Mouse (Mus musculus) heart, embryonic 14.5 days (tissue): Measurements from ENCODE around the gene Phlda2. TPM values are rescaled to one million over a fixed set of nuclear protein-coding genes. Genes with fewer than 3 reads are reported as not detected.

Experiments used
- ATAC-seq: fragments of 200-750 bp; cut with Nextera tagmentation; 2 replicates; pipeline ENCODE4 v1.8.0; 2017; ENCODE audit warnings: low read depth, moderate TSS enrichment; ENCODE audit not compliant: insufficient number of reproducible peaks, insufficient read depth, low FRiP score
- H3K27ac ChIP-seq, 2 experiments: fragments of 200-500 bp in 1 of 2; fragments of 300-500 bp in 1 of 2; sonication (generic) in 1 of 2; replicated peaks in 1 of 2; 2 replicates each; pipeline ENCODE4 v1.5.1; 2012 to 2014; ENCODE audit warnings: low read depth in 2 of 2, low read length in 2 of 2, control low read depth in 1 of 2, mild to moderate bottlenecking in 1 of 2, mixed read lengths in 1 of 2; ENCODE audit not compliant: control insufficient read depth in 1 of 2, insufficient read depth in 1 of 2
- H3K27me3 ChIP-seq: fragments of 300-500 bp; sonication (generic); 2 replicates; pipeline ENCODE4 v1.6.1; 2014; ENCODE audit warnings: mild to moderate bottlenecking, low read length, control low read depth; ENCODE audit not compliant: control insufficient read depth, insufficient read depth
- H3K36me3 ChIP-seq: fragments of 300-500 bp; sonication (generic); 2 replicates; pipeline ENCODE4 v1.6.1; 2014; ENCODE audit warnings: mild to moderate bottlenecking, control low read depth, low read length, mixed read lengths; ENCODE audit not compliant: control insufficient read depth, insufficient read depth
- H3K4me1 ChIP-seq, 2 experiments: fragments of 200-500 bp in 1 of 2; fragments of 300-500 bp in 1 of 2; sonication (generic) in 1 of 2; 2 replicates each; pipeline ENCODE4 v1.6.1; 2012 to 2014; ENCODE audit warnings: low read length in 2 of 2, control low read depth in 1 of 2, mixed read lengths in 1 of 2; ENCODE audit not compliant: control insufficient read depth in 2 of 2, insufficient read depth in 2 of 2
- H3K4me2 ChIP-seq: fragments of 300-500 bp; sonication (generic); 2 replicates; pipeline ENCODE4 v1.6.1; 2014; ENCODE audit warnings: mild to moderate bottlenecking, low read length
- H3K4me3 ChIP-seq, 2 experiments: fragments of 200-500 bp in 1 of 2; fragments of 300-500 bp in 1 of 2; sonication (generic) in 1 of 2; 2 replicates each; pipeline ENCODE4 v1.5.1; 2012 to 2014; ENCODE audit warnings: low read length in 2 of 2, mild to moderate bottlenecking in 2 of 2, control low read depth in 1 of 2, low read depth in 1 of 2, moderate library complexity in 1 of 2; ENCODE audit not compliant: control insufficient read depth in 1 of 2, insufficient read depth in 1 of 2
- H3K9ac ChIP-seq: fragments of 300-500 bp; sonication (generic); 2 replicates; pipeline ENCODE4 v1.6.1; 2014; ENCODE audit warnings: mild to moderate bottlenecking, low read length
- H3K9me3 ChIP-seq: fragments of 300-500 bp; sonication (generic); 2 replicates; pipeline ENCODE4 v1.6.1; 2016; ENCODE audit warnings: low read length, control low read depth; ENCODE audit not compliant: control insufficient read depth
- WGBS: fragments of 180-500 bp; shearing (Covaris S2); extraction: QIAGEN DNeasy Blood & Tissue Kit; methylation state at CpG from one replicate; pipeline ENCODE4 v1.1.7; 2014; 5-methylcytosine and 5-hydroxymethylcytosine counted together
- polyA plus RNA-seq: library from polyadenylated mRNA; unstranded; fragments of >200 nt; fragmentation: Nextera tagmentation; extraction: Ambion mirVana; gene quantifications from 2 replicates; pipeline ENCODE4 v1.2.1, GENCODE M21; 2014

Gene Phlda2
- 0.46 and 0.63 TPM in 2 replicates for polyA plus RNA-seq

DNA sequence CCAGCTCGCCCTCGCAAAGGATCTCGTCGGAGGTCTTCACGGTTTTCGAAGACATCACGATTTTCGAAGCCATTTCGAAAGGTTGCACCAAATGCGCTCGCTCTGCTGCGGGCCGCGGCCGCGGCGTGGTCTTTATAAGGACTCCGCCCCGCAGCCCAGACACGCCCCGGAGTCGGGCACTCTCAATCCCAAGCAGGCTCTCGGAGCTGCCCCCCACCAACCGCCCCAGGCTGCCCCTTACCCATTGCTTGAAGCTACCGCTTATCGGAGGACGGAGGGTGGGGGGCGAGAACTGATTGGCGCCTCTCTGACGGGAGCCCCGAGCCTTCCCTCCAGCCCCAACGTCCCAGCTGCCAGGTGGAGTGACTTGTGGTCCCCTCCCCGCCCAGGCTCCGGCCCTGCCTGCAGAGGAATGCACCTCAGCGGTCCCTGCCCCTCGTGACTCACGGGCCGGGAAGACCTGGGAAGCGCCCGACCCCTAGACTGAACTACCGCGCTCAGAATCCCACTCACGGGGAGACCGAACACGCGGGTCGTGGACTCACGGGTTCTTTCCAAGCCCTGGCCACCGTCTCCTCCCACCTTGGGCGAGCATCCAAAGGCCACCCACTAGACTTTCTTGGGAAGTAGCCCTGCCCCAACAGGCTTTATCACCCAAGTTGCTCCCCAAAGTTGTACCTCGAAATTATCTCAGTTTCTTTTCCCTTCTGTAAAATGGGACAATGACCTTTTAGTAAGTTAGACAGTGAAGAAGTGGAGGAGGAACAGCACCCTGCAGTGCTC is at the start of gene Phlda2:
Gene Phlda2, minus strand, starts transcription at position 733 of the 783 bp plus-strand sequence.
- peak within 1 kb of the TSS; percentile 90 for H3K4me2 ChIP-seq
- WGBS, result 2% methylated on average over 51 of the region's 51 CpGs
- H3K9me3 ChIP-seq, result no peaks in the 10 kb centered on the region
- peaks cover 6 to 7% of the 10 kb centered on the region in 2 experiments; a peak in 3 of 4 replicates for H3K4me1 ChIP-seq
- H3K27ac ChIP-seq, result no peak within 1 kb of the TSS
- H3K36me3 ChIP-seq, result no peaks in the 10 kb centered on the region
- peaks cover 64% of the 10 kb centered on the region for H3K27me3 ChIP-seq
- peak within 1 kb of the TSS; percentile 52; the same call in 1 of the 2 replicates for H3K9ac ChIP-seq
- peak within 1 kb of the TSS; percentile 46 to 48 for H3K4me3 ChIP-seq
- ATAC-seq, result no peak

DNA sequence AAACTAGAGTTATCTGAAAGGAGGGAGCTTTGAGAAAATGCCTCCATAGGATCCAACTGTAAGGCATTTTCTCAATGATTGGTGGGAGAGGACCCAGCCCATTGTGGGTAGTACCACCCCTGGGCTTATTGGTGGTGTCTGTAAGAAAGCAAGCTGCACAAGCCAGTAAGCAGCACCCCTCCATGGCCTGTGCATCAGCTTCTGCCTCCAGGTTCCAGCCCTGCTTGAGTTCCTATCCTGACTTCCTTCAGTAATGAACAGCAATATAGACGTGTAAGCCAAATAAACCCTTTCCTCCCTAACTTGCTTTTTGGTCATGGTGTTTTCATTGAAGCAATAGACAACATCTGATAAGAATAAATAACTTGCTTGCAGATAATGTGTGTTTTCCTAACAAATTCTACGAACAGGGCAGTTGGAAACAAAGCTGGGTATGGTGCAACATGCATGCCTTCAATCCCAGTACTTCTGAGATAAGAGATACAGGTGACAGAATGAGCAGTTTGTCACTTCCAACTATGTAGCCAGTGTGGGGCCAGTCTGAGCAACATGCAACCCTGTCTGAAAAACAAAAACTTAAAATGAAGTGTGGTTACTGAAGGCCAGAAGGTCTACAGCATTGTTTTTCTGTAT is 46.8 kb upstream of the Phlda2 start:
- peak overlapping the region; percentile 74 for H3K9ac ChIP-seq
- peak overlapping the region; percentile 89 to 96 for H3K4me3 ChIP-seq
- ATAC-seq, result no peak
- no peaks in the 10 kb centered on the region for H3K9me3 ChIP-seq
- 25% methylated on average over 2 of the region's 2 CpGs for WGBS
- H3K4me2 ChIP-seq, result peak overlapping the region; percentile 76
- no peaks in the 10 kb centered on the region for H3K27me3 ChIP-seq
- peaks cover 14% of the 10 kb centered on the region for H3K36me3 ChIP-seq
- peak overlapping the region; percentile 93 to 94 for H3K27ac ChIP-seq
- H3K4me1 ChIP-seq, result peaks cover 2 to 15% of the 10 kb centered on the region in 2 experiments; a peak in 3 of 4 replicates

DNA sequence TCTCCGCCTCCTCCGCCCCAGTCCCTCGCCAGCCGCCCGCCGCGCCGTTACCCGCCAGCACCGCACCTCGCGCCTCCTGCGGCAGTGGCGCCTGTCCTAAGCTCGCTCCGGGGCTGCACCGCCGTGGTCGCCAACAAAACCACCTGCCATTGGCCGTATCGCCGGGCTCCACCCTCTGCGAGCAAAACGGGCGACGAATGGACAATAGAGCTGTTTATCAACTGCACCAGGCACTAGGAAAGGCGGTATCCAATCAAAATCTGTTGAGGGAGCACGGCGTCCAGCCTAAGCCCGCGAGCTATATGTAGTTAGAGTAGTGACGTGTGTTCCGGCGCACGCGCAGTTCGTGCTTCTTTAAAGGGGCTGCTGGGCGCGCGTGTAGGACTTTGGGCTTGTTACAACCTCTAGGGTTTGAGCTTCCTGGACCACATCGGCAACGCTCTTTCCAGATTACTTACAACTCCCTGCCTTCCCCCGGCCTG is 46.1 kb upstream of the Phlda2 start, which contains the start of gene Nap1l4:
Gene Nap1l4, minus strand, starts transcription at position 131 of the 482 bp plus-strand sequence.
- peaks cover 13% of the 10 kb centered on the region; the same call in 1 of the 2 replicates for H3K36me3 ChIP-seq
- H3K4me1 ChIP-seq, result peaks cover 2 to 15% of the 10 kb centered on the region in 2 experiments; a peak in 3 of 4 replicates
- peak within 1 kb of the TSS; percentile 93 to 94 for H3K27ac ChIP-seq
- peak within 1 kb of the TSS; percentile 89 to 96 for H3K4me3 ChIP-seq
- peak within 1 kb of the TSS; percentile 76 for H3K4me2 ChIP-seq
- ATAC-seq, result peak; percentile 97
- WGBS, result under 1% methylated on average over 43 of the region's 43 CpGs
- peak within 1 kb of the TSS; percentile 95 for H3K9ac ChIP-seq
- no peaks in the 10 kb centered on the region for H3K9me3 ChIP-seq
- H3K27me3 ChIP-seq, result no peaks in the 10 kb centered on the region

DNA sequence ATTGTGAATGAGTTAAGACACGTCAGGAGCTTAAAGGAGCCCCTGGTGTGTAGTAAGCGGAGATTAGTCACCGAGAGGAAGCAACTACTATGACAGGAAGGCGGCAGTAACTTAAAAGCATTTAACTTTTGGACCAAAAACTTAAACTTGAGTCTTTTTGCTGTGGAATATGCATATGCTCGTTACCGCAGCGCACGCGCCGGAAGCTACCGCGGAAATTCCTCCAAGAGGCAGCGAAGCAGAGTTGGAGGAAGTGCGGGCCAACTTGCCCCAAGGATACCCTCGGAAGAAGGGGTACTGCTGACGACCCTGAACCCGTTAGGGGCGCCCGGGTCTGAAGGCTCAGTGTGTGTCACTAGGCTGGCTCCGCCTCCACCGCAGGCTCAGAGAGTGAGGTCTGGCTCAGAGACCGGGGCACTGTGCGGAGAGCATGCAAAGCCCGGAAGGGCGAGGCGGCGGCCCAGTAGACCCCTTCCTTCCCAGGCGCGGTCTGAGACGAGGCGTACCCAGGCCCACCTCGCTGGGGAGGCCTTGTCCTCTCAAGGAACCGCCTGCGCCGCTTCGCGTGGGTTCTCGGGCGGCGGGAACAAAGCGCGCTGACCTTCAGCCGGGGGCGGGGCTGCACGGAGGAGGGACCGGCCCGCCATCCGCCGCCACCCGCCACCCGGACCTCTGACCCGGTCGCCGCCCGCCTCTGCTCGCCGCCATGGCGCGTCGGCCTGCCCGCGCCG is 45.4 kb upstream of the Phlda2 start:
- peak overlapping the region; percentile 89 to 96 for H3K4me3 ChIP-seq
- ATAC-seq, result peak; percentile 76
- under 1% methylated on average over 52 of the region's 63 CpGs for WGBS
- H3K27me3 ChIP-seq, result no peaks in the 10 kb centered on the region
- peak overlapping the region; percentile 83 to 93 for H3K27ac ChIP-seq
- H3K9me3 ChIP-seq, result no peaks in the 10 kb centered on the region
- H3K9ac ChIP-seq, result peak overlapping the region; percentile 95
- H3K4me1 ChIP-seq, result peaks cover 2 to 19% of the 10 kb centered on the region in 2 experiments; a peak in 3 of 4 replicates
- H3K36me3 ChIP-seq, result peaks cover 13% of the 10 kb centered on the region; the same call in 1 of the 2 replicates
- peak overlapping the region; percentile 64 for H3K4me2 ChIP-seq

DNA sequence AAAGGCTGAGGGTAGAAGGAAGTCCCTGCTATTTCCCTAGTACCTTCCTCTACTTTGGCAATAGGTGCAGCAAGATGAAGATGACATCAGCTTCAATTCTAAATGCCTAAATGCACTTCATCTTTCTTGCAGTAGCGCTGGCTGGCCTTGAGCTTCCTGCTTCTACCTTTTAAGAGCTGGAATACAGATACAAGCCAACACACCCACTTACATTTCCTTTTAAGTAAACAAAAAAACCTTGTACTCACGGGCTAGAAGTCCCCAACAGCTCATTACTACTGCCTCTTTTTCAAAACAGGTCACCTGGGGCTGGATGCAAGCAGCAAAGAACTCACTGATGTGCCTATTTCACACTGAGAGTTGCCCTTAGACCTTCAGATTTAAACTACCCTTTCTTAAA is 43.6 kb upstream of the Phlda2 start:
- Histone ChIP-seq H3K9me3 (no peaks in the 10 kb centered on the region), H3K4me1 (peaks cover 2 to 27% of the 10 kb centered on the region in 2 experiments; a peak in 3 of 4 replicates), H3K4me3 (no peak overlapping the region), H3K27me3 (no peaks in the 10 kb centered on the region), H3K27ac (no peak overlapping the region), H3K4me2 (peak overlapping the region; percentile 64; the same call in 1 of the 2 replicates), H3K9ac (no peak overlapping the region), H3K36me3 (peaks cover 13% of the 10 kb centered on the region; the same call in 1 of the 2 replicates)
- no peak for ATAC-seq
- WGBS, result 58% methylated on average over 2 of the region's 2 CpGs

DNA sequence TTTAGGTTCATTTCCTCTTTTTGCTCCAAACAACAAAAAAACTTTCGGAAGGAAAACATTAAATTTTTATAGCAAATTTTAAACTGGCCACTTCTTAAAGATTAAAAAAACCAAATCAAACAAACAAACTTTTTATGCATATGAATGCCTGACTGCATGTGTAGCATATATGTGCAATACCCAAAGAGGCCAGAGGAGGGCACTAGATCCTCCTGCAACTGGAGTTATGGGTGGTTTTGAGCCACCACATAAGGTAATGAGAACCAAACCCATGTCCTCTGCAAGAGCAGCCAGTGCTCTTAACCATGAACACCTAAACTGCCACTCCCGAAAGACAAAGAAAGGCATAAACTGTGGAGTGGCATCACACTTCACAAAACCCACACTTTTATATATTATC is 41.4 kb upstream of the Phlda2 start:
- Histone ChIP-seq H3K36me3 (peaks cover 28% of the 10 kb centered on the region), H3K4me1 (peaks cover 0 to 37% of the 10 kb centered on the region in 2 experiments; a peak in 2 of 4 replicates), H3K9me3 (no peaks in the 10 kb centered on the region), H3K27ac (no peak overlapping the region), H3K27me3 (no peaks in the 10 kb centered on the region), H3K9ac (no peak overlapping the region), H3K4me3 (no peak overlapping the region), H3K4me2 (no peak overlapping the region)
- ATAC-seq, result no peak
- 99% methylated on average over 2 of the region's 2 CpGs for WGBS

DNA sequence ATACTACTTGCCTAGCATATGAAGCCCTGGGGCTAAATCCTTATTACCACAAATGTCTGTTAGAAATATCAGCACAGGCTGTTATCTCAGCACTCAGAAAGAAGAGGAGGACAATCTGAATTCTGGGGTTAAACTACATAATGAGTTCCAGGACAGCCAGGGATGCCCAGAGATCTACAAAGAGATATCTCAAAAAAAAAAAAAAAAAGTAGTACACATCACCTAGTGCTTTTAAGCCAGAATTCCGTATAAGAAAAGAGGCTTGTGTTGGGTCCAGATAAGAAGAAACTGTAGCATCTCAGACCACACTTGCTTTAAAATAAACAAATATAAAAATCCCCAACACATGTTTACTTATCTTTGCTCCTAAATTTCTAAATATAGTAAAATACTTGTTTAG is 35.7 kb upstream of the Phlda2 start:
- Histone ChIP-seq H3K4me3 (no peak overlapping the region), H3K27me3 (no peaks in the 10 kb centered on the region), H3K27ac (no peak overlapping the region), H3K9me3 (no peaks in the 10 kb centered on the region), H3K4me1 (peaks cover 0 to 20% of the 10 kb centered on the region in 2 experiments; a peak in 2 of 4 replicates), H3K9ac (no peak overlapping the region), H3K36me3 (peaks cover 72% of the 10 kb centered on the region), H3K4me2 (no peak overlapping the region)
- no peak for ATAC-seq
- WGBS, result 65% methylated on average over 1 of the region's 1 CpGs
